Mouse (Mus musculus) forebrain, embryonic 14.5 days (tissue): Measurements from ENCODE around the gene Wdr66. TPM values are rescaled to one million over a fixed set of nuclear protein-coding genes. Genes with fewer than 3 reads are reported as not detected.

Experiments
- ATAC-seq: fragments of 200-750 bp; cut with Nextera tagmentation; 2 replicates; pipeline ENCODE4 v1.8.0; 2017; ENCODE audit warnings: mild to moderate bottlenecking, moderate library complexity
- DNase-seq: peaks from one replicate; pipeline ENCODE4 v3.0.0-alpha.2; 2015; ENCODE audit warnings: low spot score
- H3K27ac ChIP-seq: fragments of 300-500 bp; sonication (generic); 2 replicates; pipeline ENCODE4 v1.5.1; 2014; ENCODE audit warnings: low read depth, mild to moderate bottlenecking, control low read depth, low read length, moderate library complexity
- H3K27me3 ChIP-seq: fragments of 300-500 bp; sonication (generic); replicated peaks from 2 replicates; pipeline ENCODE4 v1.6.1; 2014; ENCODE audit warnings: low read length, control low read depth, mixed read lengths; ENCODE audit not compliant: control insufficient read depth, insufficient read depth
- H3K36me3 ChIP-seq: fragments of 300-500 bp; sonication (generic); 2 replicates; pipeline ENCODE4 v1.6.1; 2014; ENCODE audit warnings: low read length, control low read depth; ENCODE audit not compliant: control insufficient read depth, insufficient read depth
- H3K4me1 ChIP-seq: fragments of 300-500 bp; sonication (generic); 2 replicates; pipeline ENCODE4 v1.6.1; 2014; ENCODE audit warnings: antibody characterized with exemption, low read length, control low read depth; ENCODE audit not compliant: control insufficient read depth, insufficient read depth
- H3K4me2 ChIP-seq: fragments of 300-500 bp; sonication (generic); 2 replicates; pipeline ENCODE4 v1.6.1; 2014; ENCODE audit warnings: mild to moderate bottlenecking, control low read depth, low read length
- H3K4me3 ChIP-seq: fragments of 300-500 bp; sonication (generic); 2 replicates; pipeline ENCODE4 v1.5.1; 2014; ENCODE audit warnings: low read depth, low read length, control low read depth
- H3K9ac ChIP-seq: fragments of 300-500 bp; sonication (generic); 2 replicates; pipeline ENCODE4 v1.6.1; 2014; ENCODE audit warnings: mild to moderate bottlenecking, low read length, control low read depth, moderate library complexity
- H3K9me3 ChIP-seq: fragments of 300-500 bp; sonication (generic); replicated peaks from 2 replicates; pipeline ENCODE4 v1.6.1; 2016; ENCODE audit warnings: low read length, control low read depth, mixed read lengths; ENCODE audit not compliant: control insufficient read depth
- WGBS: fragments of 180-500 bp; shearing (Covaris S2); extraction: QIAGEN DNeasy Blood & Tissue Kit; methylation state at CpG from one replicate; pipeline ENCODE4 v1.1.7; 2014; 5-methylcytosine and 5-hydroxymethylcytosine counted together
- polyA plus RNA-seq: library from polyadenylated mRNA; unstranded; fragments of >200 nt; fragmentation: Nextera tagmentation; extraction: Ambion mirVana; gene quantifications from 2 replicates; pipeline ENCODE4 v1.2.1, GENCODE M21; 2014

The Wdr66 gene
- polyA plus RNA-seq, 1 experiment from 2014 or later = 2.4 TPM

DNA sequence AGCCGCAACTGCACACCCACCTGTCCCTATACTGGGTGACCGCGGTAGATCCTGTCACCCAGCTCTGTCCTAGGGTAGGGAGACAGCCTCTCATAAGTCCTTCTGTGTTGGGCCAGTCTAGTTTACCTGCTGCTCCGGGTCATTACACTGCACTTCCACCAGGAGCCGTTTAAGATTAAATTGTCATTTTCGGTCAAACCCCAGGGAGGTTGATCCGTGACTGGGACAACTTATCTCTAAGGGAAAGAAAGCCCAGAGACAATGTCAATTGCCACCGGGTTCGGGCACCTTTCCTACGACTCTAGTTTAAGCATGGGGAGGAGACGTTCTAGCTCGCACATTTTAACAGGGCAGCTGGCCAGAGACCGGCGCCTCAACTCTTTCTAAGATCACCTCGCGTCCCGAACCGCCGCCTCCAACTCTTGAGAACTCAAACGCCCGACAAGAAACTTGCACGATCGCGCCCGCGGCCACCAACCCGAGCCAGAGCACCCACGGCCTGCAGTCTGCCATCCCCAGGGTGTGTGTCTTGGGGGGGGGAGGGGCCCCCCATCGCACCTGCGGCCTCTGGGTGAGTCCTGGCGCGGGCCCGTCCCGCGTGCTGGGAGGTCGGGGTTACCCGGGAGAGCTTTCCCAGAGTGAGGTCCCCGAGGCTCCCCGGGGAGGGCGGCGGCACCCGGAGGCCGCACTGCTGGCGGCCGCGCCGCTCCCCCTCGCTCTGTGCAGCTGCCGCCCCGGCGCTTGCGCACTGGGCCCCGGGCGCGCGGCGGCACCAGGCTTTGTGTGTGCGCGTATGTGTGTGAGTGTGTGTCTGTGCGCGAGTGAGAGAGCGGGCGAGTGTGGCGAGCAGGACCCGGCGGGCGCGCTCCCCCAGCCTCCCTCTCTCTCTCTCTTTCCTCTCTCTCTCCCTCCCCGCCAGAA is 92.1 kb downstream of the Wdr66 start, which contains the start of gene Bcl7a:
Gene Bcl7a (plus strand): TSS at position 128 of the 921 bp plus-strand sequence.
- Histone ChIP-seq H3K4me2 (peak within 1 kb of the TSS; percentile 81), H3K4me3 (peak within 1 kb of the TSS; percentile 96), H3K9ac (peak within 1 kb of the TSS; percentile 99), H3K4me1 (peaks cover 15% of the 10 kb centered on the region), H3K27ac (peak within 1 kb of the TSS; percentile 100), H3K36me3 (peaks cover 3% of the 10 kb centered on the region; the same call in 1 of the 2 replicates), H3K9me3 (no peaks in the 10 kb centered on the region), H3K27me3 (no peaks in the 10 kb centered on the region)
- WGBS = 1% methylated on average over 65 of the region's 69 CpGs
- DNase-seq (peak; percentile 96), ATAC-seq (peak; percentile 92)

DNA sequence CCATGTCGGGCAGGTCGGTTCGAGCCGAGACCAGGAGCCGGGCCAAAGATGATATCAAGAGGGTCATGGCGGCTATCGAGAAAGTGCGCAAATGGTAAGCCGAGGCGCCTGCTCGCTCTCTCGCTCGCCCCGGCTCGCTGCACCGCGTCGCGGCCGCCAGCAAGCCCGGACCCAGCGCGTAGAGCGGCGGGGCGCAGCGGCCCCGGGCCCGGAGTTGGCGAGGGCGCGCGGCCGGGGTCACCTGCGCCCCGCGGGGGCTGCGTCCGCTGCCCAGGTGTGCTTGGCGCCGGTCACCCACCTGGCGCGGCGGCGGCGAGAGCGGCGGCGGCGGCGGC is 92.7 kb downstream of the Wdr66 start:
- Histone ChIP-seq H3K36me3 (peaks cover 7% of the 10 kb centered on the region; the same call in 1 of the 2 replicates), H3K4me2 (peak overlapping the region; percentile 81), H3K27ac (peak overlapping the region; percentile 100), H3K9me3 (no peaks in the 10 kb centered on the region), H3K9ac (peak overlapping the region; percentile 99), H3K27me3 (no peaks in the 10 kb centered on the region), H3K4me3 (peak overlapping the region; percentile 96), H3K4me1 (peaks cover 15% of the 10 kb centered on the region)
- ATAC-seq (peak; percentile 52), DNase-seq (no peak)
- WGBS = 0% methylated on average over 45 of the region's 51 CpGs

DNA sequence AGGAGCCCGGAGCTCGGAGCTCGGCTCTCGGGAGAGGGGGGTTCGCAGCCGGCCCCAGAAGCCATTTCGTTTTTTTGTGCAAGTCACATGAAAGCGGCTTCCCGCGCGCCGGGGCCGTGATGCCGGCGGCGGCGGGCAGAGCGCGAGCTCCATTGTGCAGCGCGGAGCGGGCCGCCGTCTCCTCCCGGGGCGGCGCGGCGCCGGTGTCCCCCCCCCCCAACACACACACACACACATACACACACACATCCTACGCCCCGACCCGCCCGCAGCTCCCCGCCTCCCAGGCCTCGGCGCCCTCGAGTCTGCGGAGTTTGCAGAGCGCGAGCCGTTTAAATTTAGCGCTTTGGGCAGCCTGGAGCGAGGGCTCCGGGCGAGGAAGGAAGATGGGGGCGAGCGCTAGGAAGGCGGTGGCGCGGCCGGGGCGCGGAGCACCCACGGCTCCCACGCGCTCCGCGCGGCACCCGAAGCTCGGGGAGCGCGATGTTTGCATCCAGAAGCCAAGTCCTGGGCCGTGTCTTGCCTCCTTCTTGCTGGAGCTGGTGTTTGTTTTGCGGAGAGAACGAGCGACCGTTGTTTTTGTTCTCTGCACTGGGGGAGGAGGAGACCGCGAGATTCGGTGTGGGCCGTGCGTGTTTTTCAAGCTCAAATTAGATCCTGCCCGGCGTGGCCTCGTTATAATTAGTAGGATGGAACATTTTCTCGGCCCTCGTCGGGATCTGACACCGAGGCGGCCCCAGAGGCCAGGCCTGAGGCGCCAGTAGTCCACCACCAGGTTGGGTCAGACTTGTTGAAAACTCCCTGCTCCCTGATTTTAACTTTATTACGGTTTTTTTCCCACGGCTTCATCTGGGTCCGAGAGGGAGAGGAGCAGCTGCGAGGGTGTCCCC is 93.3 kb downstream of the Wdr66 start:
- Histone ChIP-seq H3K36me3 (peaks cover 8% of the 10 kb centered on the region; the same call in 1 of the 2 replicates), H3K4me3 (peak overlapping the region; percentile 96), H3K27me3 (no peaks in the 10 kb centered on the region), H3K9me3 (no peaks in the 10 kb centered on the region), H3K4me1 (peaks cover 15% of the 10 kb centered on the region), H3K9ac (peak overlapping the region; percentile 99), H3K4me2 (peak overlapping the region; percentile 81), H3K27ac (peak overlapping the region; percentile 100)
- peak; percentile 28 for ATAC-seq
- DNase-seq = peak; percentile 70
- under 1% methylated on average over 81 of the region's 87 CpGs for WGBS

DNA sequence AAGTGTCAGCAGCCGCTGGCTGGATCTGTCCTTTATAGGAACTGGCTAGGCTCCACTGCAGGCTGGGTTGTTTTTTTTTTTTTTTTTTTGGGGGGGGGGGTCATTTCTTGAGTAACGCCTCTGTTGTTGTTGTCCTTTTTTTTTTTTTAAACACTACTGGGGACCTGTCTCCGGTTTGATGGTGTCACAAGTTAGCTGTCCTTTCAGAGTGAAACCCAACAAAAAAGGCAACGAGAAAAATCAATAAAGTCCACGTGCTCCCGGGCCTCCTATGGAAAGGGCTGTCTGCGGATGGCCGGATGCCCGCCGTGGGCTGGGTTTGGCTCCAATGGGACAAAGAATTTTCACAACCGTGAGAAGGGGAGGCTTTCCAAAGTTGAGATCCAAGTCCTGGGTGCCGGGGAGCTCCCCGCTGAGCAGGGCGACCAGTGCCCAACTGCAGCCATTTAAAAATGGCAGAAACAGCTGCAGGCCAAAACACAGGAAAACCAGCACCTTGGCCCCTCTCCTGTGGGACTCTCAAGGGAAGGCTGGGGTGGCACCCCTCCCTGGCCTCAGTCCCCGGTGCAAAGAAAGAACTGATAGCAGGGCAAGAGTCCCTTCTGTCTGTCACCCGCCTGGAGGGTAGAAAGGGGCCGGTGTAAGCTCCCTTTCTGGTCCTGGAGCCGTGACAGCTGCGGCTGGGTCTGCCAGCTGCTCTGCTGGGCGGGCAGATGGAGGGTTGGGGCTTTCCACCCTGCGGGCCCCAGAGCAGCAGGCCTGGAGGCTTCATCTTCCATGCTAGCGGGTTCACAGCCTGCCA is 94.2 kb downstream of the Wdr66 start:
- H3K9ac ChIP-seq = peak overlapping the region; percentile 99
- DNase-seq (peak; percentile 87), ATAC-seq (peak; percentile 74)
- H3K27ac ChIP-seq = peak overlapping the region; percentile 100
- H3K9me3 ChIP-seq = no peaks in the 10 kb centered on the region
- peak overlapping the region; percentile 96 for H3K4me3 ChIP-seq
- peak overlapping the region; percentile 81 for H3K4me2 ChIP-seq
- no peaks in the 10 kb centered on the region for H3K27me3 ChIP-seq
- peaks cover 19% of the 10 kb centered on the region for H3K4me1 ChIP-seq
- WGBS = 2% methylated on average over 22 of the region's 22 CpGs
- peaks cover 13% of the 10 kb centered on the region; the same call in 1 of the 2 replicates for H3K36me3 ChIP-seq

DNA sequence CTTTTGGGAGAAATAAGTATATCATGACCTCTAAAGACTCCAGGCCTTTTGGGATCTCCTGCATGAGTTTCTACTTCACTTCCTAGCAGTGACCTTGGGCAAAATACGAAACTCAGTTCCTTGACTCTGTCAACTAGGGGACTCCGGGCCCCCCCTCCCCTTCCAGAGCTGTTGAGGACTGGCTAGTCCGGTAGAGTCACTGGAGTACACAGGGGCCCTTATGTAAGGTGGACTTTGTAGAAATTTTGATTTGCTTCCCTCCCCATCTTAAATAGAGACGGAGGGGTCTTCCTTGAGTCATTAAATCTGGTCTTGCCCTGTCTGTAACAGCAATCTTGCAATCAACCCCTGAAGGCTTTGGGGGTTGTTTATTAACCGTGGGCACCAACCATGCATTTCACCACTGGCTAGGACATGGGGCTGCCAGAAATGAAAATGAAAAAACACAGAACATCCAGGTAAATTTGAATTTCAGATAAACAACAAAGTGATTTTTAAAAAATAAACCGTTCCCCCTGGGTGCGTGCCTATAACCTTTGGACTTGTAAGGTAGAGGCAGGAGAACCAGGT is 94.9 kb downstream of the Wdr66 start:
- H3K4me1 ChIP-seq = peaks cover 19% of the 10 kb centered on the region

DNA sequence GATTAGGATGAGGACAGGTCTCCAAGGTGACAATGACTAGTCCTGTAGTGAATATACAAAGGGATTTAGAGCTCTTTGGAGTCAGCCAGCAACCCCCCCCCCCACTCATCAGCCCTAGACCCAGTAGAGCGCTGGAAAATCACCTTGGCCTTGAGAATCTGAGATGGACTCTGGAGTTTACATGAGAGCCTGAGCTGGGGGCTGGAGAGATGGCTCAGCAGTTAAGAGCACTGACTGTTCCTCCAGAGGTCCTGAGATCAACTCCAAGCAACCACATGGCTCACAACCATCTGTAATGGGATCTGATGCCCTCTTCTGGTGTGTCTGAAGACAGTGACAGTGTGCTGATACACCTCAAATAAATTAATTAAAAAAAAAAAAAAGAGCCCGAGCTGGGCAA is 96.1 kb downstream of the Wdr66 start:
- H3K36me3 ChIP-seq = peaks cover 28% of the 10 kb centered on the region
- H3K4me1 ChIP-seq = peaks cover 19% of the 10 kb centered on the region

More for the DNA sequence above, 94.9 kb downstream of the Wdr66 start:
- Histone ChIP-seq H3K4me2 (peak overlapping the region; percentile 81), H3K4me3 (peak overlapping the region; percentile 96), H3K27me3 (no peaks in the 10 kb centered on the region), H3K27ac (peak overlapping the region; percentile 100), H3K9me3 (no peaks in the 10 kb centered on the region), H3K36me3 (peaks cover 19% of the 10 kb centered on the region), H3K9ac (peak overlapping the region; percentile 99)
- DNase-seq = no peak
- whole genome bisulfite sequencing = 61% methylated on average over 7 of the region's 7 CpGs
- ATAC-seq = no peak

DNA sequence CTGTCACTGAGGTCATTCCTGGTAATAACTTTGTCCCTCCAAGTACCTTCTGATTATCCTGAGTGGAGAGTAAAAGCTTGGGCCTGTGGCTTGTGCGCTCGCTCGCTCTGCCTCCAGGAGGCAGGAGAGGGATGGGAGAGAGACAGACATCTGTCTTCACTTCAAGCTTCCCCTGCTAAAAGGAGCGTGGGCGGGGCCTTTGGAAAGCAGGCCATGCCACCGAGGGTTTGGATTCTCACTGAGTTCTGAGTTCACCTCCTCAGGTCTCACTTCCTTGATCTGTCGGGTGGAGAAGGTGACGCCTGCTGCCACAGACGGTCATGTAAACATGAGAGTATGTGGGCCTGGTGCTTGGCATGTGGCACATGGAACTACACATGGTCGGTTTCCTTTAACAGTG is 98.5 kb downstream of the Wdr66 start:
- H3K27me3 ChIP-seq = no peaks in the 10 kb centered on the region
- no peak overlapping the region for H3K4me2 ChIP-seq
- H3K4me3 ChIP-seq = no peak overlapping the region
- peaks cover 19% of the 10 kb centered on the region for H3K4me1 ChIP-seq
- no peak for ATAC-seq
- 75% methylated on average over 10 of the region's 10 CpGs for WGBS
- H3K9me3 ChIP-seq = no peaks in the 10 kb centered on the region
- peaks cover 42% of the 10 kb centered on the region for H3K36me3 ChIP-seq
- no peak overlapping the region for H3K27ac ChIP-seq
- DNase-seq = no peak
- no peak overlapping the region for H3K9ac ChIP-seq

More for the DNA sequence above, 96.1 kb downstream of the Wdr66 start:
- Histone ChIP-seq H3K9me3 (no peaks in the 10 kb centered on the region), H3K27ac (no peak overlapping the region), H3K4me2 (peak overlapping the region; percentile 81; the same call in 1 of the 2 replicates), H3K4me3 (no peak overlapping the region), H3K9ac (no peak overlapping the region), H3K27me3 (no peaks in the 10 kb centered on the region)
- 78% methylated on average over 2 of the region's 2 CpGs for WGBS
- no peak for DNase-seq
- no peak for ATAC-seq

DNA sequence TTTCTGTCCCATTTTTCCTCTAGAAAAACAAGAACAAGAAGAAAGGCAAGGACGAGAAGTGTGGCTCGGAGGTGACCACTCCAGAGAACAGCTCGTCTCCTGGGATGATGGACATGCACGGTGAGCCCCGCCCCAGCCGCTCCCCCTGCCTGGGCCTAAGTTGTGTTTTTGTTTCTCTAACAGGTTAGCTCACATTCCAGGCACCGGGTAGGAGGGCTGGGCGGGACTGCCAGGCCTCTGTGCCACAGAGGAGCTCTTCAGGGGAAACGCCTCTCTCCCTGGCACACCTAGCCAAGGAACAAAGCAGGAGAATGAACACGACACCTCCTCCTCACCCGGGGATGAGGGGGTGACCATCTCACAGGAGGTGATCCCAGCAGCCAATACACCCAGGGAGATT is 104.0 kb downstream of the Wdr66 start:
- Histone ChIP-seq H3K36me3 (peaks cover 84% of the 10 kb centered on the region), H3K4me3 (no peak overlapping the region), H3K9me3 (no peaks in the 10 kb centered on the region), H3K4me2 (no peak overlapping the region), H3K27ac (no peak overlapping the region), H3K4me1 (peaks cover under 1% of the 10 kb centered on the region; the same call in 1 of the 2 replicates), H3K27me3 (no peaks in the 10 kb centered on the region), H3K9ac (no peak overlapping the region)
- DNase-seq (no peak), ATAC-seq (no peak)
- 80% methylated on average over 11 of the region's 11 CpGs for WGBS
